Mouse (Mus musculus) heart, embryonic 10.5 days (tissue): ENCODE data around the gene Coq8a. TPM values are rescaled to one million over a fixed set of nuclear protein-coding genes. Genes with fewer than 3 reads are reported as not detected.

ENCODE experiments used
- DNase-seq: peaks from one replicate; pipeline ENCODE4 v3.0.0-alpha.2; 2017; ENCODE audit warnings: low spot score
- H3K27ac ChIP-seq: fragments of 300-500 bp; sonication (generic); 2 replicates; pipeline ENCODE4 v1.5.1; 2016; ENCODE audit warnings: mild to moderate bottlenecking
- H3K27me3 ChIP-seq: fragments of 300-500 bp; sonication (generic); 2 replicates; pipeline ENCODE4 v1.6.1; 2016; ENCODE audit warnings: mild to moderate bottlenecking; ENCODE audit not compliant: poor library complexity, insufficient read depth, severe bottlenecking
- H3K36me3 ChIP-seq: fragments of 300-500 bp; sonication (generic); 2 replicates; pipeline ENCODE4 v1.6.1; 2016; ENCODE audit warnings: mild to moderate bottlenecking, moderate library complexity
- H3K4me1 ChIP-seq: fragments of 300-500 bp; sonication (generic); 2 replicates; pipeline ENCODE4 v1.6.1; 2016; ENCODE audit warnings: mild to moderate bottlenecking
- H3K4me3 ChIP-seq: fragments of 300-500 bp; sonication (generic); 2 replicates; pipeline ENCODE4 v1.5.1; 2016; ENCODE audit warnings: mild to moderate bottlenecking, moderate library complexity
- H3K9me3 ChIP-seq: fragments of 300-500 bp; sonication (generic); 2 replicates; pipeline ENCODE4 v1.6.1; 2016; ENCODE audit warnings: mild to moderate bottlenecking, moderate library complexity
- WGBS: fragments of 180-500 bp; shearing (Covaris S2); methylation state at CpG from one replicate; pipeline ENCODE4 v1.1.7; 2016; 5-methylcytosine and 5-hydroxymethylcytosine counted together
- polyA plus RNA-seq: library from polyadenylated mRNA; unstranded; fragments of >200 nt; fragmentation: Nextera tagmentation; extraction: Ambion mirVana; gene quantifications from 2 replicates; pipeline ENCODE4 v1.2.1, GENCODE M21; 2016

Gene Coq8a
- polyA plus RNA-seq, 1 experiment from 2014 or later: 4.0 TPM

GRCm38 (mm10) chr1:180194781-180195471 lies 4.5 kb downstream of the Coq8a start:
- Histone ChIP-seq H3K4me1 (peaks cover 19% of the 10 kb centered on the region), H3K9me3 (no peaks in the 10 kb centered on the region), H3K27me3 (peaks cover 17% of the 10 kb centered on the region), H3K36me3 (no peaks in the 10 kb centered on the region), H3K4me3 (peak overlapping the region; percentile 82), H3K27ac (peak overlapping the region; percentile 71; the same call in 1 of the 2 replicates)
- WGBS: 23% methylated on average over 9 of the region's 9 CpGs
- DNase-seq: peak; percentile 81

DNA sequence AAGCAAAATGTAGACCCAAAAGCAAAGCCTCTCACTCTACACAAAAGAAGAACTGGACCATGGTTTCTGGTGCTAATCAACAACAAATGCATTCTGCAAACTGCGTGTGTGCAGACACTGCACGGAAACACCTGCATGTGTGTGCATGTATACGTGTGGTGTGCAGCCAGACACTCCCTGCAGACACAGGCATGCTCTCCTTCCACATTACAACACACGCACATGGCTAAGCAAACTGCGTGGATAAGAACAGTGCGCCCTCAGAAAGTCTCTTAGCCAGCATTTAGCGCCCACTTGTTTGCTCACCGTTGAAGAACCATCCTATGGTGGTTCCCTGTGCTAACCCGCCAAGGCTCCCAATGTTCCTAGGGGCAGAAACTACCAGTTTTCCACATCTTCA lies 5.4 kb downstream of the Coq8a start:
- 79% methylated on average over 9 of the region's 9 CpGs for WGBS
- Histone ChIP-seq H3K27me3 (peaks cover 17% of the 10 kb centered on the region), H3K4me3 (no peak overlapping the region), H3K27ac (no peak overlapping the region), H3K4me1 (peaks cover 19% of the 10 kb centered on the region), H3K36me3 (no peaks in the 10 kb centered on the region), H3K9me3 (no peaks in the 10 kb centered on the region)
- no peak for DNase-seq

DNA sequence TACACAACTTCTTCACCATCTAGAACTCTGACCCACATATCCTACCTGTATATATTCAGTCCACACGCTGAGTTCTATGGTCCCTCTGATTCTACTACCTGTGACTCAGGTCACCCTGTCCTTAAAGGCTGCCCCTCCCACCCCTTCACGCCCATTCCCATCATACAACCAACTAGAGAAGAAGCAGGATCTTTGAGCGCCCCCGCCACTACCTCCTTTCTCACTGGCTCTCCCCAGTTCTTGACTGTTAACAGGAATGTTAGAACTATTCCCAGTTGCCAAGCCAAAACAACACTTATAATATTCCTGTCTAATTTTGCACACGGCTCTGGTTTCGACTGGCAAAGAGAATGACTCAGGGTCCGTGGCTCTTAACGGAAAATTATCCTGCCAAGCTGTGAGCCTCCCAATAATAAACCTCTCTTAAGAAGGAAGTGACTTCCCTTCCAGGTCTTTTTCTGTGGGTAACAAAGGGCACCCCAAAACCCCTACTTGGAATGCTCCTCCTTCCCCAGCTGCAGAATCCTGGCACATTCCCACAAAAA lies 5.9 kb downstream of the Coq8a start:
- WGBS: 75% methylated on average over 8 of the region's 8 CpGs
- Histone ChIP-seq H3K27ac (no peak overlapping the region), H3K4me3 (no peak overlapping the region)

DNA sequence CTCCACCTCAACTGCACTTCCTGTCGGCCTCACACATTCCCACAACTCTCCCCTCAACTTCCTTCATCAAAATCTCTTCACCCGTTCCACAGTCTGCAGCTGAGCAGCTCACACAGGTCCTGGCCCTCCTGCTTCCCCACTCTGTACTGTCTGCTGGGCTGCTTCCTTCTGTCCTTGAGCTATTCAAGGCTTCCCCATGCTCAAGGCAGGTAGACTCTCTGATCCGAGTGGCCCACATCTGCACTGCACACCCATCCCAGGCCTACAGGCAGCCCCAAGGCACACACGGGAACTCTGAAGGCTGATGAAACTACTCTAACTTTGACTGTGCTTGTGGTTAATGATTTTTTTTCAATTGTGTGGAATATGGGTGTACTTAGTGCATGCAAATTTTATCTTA lies 6.5 kb downstream of the Coq8a start:
- WGBS: 49% methylated on average over 4 of the region's 4 CpGs
- H3K36me3 ChIP-seq: no peaks in the 10 kb centered on the region
- H3K4me1 ChIP-seq: peaks cover 19% of the 10 kb centered on the region
- H3K4me3 ChIP-seq: no peak overlapping the region
- no peak for DNase-seq
- H3K27ac ChIP-seq: no peak overlapping the region
- H3K27me3 ChIP-seq: peaks cover 17% of the 10 kb centered on the region
- H3K9me3 ChIP-seq: no peaks in the 10 kb centered on the region

More for the DNA sequence above, 5.9 kb downstream of the Coq8a start:
- no peaks in the 10 kb centered on the region for H3K36me3 ChIP-seq
- H3K4me1 ChIP-seq: peaks cover 19% of the 10 kb centered on the region
- no peaks in the 10 kb centered on the region for H3K9me3 ChIP-seq
- no peak for DNase-seq
- H3K27me3 ChIP-seq: peaks cover 17% of the 10 kb centered on the region

DNA sequence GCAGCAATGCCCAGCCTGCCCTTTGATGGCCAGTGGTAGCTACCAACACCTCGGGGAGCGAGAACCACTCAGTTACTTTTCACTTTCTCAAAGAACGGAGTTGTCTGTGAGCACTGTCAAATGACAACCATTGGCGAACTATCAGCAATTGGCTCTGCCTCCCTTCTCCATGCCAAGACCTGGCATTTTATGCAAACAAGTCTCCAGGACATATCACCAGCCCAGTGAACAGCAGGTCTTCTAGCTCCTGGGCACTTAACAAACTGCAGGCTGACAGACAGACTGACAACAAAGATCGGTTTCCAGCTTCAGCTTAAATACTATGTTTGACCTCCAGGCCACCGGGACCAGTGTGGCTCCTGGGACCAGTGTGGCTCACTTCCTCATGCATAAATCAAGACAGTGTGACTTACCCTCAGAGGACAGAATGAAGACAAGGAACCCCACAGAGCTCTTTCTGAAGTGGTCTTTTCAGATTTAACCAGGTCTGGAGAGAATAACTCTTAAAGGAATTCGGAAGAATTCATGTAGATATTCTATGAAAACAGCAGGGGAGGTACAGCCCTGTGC lies 7.7 kb downstream of the Coq8a start:
- 76% methylated on average over 7 of the region's 7 CpGs for WGBS
- Histone ChIP-seq H3K27me3 (peaks cover 17% of the 10 kb centered on the region), H3K9me3 (no peaks in the 10 kb centered on the region), H3K36me3 (no peaks in the 10 kb centered on the region), H3K4me1 (peaks cover 19% of the 10 kb centered on the region), H3K4me3 (no peak overlapping the region), H3K27ac (no peak overlapping the region)
- DNase-seq: no peak

DNA sequence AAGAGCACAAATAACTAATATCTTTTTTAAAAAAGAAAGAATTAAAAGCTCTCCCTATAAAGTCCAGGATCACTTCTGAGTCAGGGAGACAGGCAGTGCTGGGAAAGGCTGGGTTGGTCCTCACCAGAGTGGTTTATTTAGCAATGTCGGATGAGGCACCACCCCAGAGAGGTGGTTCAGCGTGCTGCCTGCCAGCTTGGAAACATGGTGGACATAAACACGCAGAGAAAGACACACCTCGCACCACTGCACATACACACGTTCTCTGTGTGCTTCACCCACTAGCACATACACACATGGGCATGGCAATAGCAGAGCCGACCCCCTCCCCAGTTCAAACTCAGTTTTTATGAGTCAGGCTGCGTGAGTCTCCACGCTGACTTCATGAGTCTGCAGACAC lies 8.3 kb downstream of the Coq8a start:
- H3K36me3 ChIP-seq: no peaks in the 10 kb centered on the region
- peaks cover 17% of the 10 kb centered on the region for H3K27me3 ChIP-seq
- no peaks in the 10 kb centered on the region for H3K9me3 ChIP-seq
- H3K4me1 ChIP-seq: peaks cover 21% of the 10 kb centered on the region
- no peak overlapping the region for H3K27ac ChIP-seq
- DNase-seq: no peak
- WGBS: 77% methylated on average over 8 of the region's 8 CpGs
- no peak overlapping the region for H3K4me3 ChIP-seq

- no peak overlapping the region for H3K27ac ChIP-seq
- no peak for DNase-seq
- H3K9me3 ChIP-seq: no peaks in the 10 kb centered on the region
- peaks cover 26% of the 10 kb centered on the region for H3K4me1 ChIP-seq
- H3K36me3 ChIP-seq: no peaks in the 10 kb centered on the region
- H3K27me3 ChIP-seq: peaks cover 9% of the 10 kb centered on the region; the same call in 1 of the 2 replicates
- WGBS: 79% methylated on average over 4 of the region's 4 CpGs
- H3K4me3 ChIP-seq: no peak overlapping the region
Measured at GRCm38 (mm10) chr1:180188951-180189350, 10.5 kb downstream of the Coq8a start.

DNA sequence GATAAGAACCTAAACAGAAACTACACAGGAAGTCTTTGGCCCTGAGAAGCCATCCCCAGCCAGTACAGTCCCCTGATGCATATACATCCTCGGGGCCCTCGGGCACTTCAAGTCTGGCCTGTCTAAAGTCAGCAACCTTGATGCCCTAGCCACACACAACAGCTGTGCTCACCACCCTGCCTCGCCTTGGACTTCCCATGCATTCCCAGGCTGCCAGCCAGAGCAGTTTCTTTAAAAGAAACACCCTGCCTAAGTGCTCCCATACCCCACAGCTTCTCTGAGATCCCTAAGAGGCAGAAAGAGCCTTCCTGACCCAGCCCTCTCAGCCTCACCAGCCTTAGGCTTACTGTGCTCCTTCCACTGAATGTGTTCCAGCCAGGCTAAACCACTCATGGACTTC lies 13.0 kb downstream of the Coq8a start:
- peak overlapping the region; percentile 32 for H3K27ac ChIP-seq

GRCm38 (mm10) chr1:180185877-180186276 lies 13.5 kb downstream of the Coq8a start:
- 57% methylated on average over 5 of the region's 5 CpGs for WGBS
- DNase-seq: no peak
- H3K9me3 ChIP-seq: no peaks in the 10 kb centered on the region
- H3K36me3 ChIP-seq: no peaks in the 10 kb centered on the region
- peaks cover 5% of the 10 kb centered on the region; the same call in 1 of the 2 replicates for H3K27me3 ChIP-seq
- peak overlapping the region; percentile 72 for H3K27ac ChIP-seq
- H3K4me3 ChIP-seq: no peak overlapping the region
- H3K4me1 ChIP-seq: peaks cover 26% of the 10 kb centered on the region

More for the DNA sequence above, 13.0 kb downstream of the Coq8a start:
- no peak for DNase-seq
- Histone ChIP-seq H3K9me3 (no peaks in the 10 kb centered on the region), H3K4me1 (peaks cover 26% of the 10 kb centered on the region), H3K4me3 (no peak overlapping the region), H3K27me3 (peaks cover 5% of the 10 kb centered on the region; the same call in 1 of the 2 replicates), H3K36me3 (no peaks in the 10 kb centered on the region)
- 75% methylated on average over 3 of the region's 3 CpGs for WGBS

GRCm38 (mm10) chr1:180184768-180185167 lies 14.6 kb downstream of the Coq8a start:
- Histone ChIP-seq H3K4me1 (peaks cover 31% of the 10 kb centered on the region), H3K36me3 (no peaks in the 10 kb centered on the region), H3K9me3 (no peaks in the 10 kb centered on the region), H3K27me3 (no peaks in the 10 kb centered on the region), H3K4me3 (no peak overlapping the region), H3K27ac (peak overlapping the region; percentile 72; the same call in 1 of the 2 replicates)
- WGBS: 33% methylated on average over 7 of the region's 7 CpGs
- no peak for DNase-seq

DNA sequence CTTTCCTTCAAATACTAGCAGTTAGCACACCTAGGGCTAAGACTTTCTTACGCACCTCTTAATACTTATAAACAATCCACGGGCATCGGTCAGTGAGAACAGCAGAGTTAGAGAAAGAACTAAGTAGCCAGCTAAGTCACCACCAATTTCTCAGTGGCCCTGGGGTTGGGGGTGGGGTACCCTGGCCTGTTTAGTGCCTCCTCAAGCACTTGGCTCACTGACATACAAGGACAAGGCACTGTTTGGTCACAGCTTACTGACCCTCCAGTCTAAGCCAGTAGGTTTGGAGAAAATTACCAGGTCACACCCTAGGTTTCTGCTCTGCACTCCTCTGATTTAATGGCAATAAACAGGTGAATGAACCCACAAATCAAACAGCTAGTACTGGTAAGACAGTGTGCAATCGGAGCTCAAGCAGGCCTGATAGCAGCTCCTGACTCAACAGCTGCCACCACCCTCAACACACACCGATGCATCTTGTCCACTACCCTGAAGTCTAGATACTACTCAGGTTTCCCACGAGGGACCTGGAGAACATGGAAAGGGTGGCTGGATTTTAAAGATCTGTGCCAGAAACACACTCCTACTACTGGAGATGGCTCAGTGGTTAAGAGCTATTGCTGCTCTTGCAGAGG lies 15.8 kb downstream of the Coq8a start:
- DNase-seq: no peak
- no peaks in the 10 kb centered on the region for H3K36me3 ChIP-seq
- no peak overlapping the region for H3K27ac ChIP-seq
- 84% methylated on average over 6 of the region's 6 CpGs for WGBS
- H3K4me1 ChIP-seq: peaks cover 33% of the 10 kb centered on the region
- H3K27me3 ChIP-seq: 0 out of 2 replicates have a peak, but pooled peaks cover 2% of the 10 kb centered on the region
- H3K4me3 ChIP-seq: no peak overlapping the region
- H3K9me3 ChIP-seq: no peaks in the 10 kb centered on the region

DNA sequence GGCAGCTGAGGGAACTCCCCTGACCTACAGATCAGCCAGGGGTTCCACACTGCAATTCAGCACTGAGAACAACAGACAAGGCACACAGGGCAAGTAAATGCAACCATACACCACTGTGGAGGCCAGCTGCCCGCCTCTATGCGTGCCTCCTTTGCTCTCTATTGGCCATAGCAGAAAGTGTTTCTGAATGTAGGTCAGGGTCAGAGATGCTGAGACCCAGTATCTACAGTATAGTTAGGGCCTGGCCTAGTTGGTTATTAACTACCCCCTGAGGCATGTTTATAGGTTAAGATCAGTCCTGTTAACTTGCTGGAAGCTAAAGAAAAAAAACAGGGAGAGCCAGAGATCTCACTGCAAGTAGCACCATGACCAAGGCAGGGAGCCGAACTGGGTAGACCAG lies 16.7 kb downstream of the Coq8a start:
- peaks cover 33% of the 10 kb centered on the region for H3K4me1 ChIP-seq
- H3K9me3 ChIP-seq: no peaks in the 10 kb centered on the region
- no peak overlapping the region for H3K4me3 ChIP-seq
- no peaks in the 10 kb centered on the region for H3K36me3 ChIP-seq
- DNase-seq: no peak
- 72% methylated on average over 3 of the region's 3 CpGs for WGBS
- H3K27me3 ChIP-seq: 0 out of 2 replicates have a peak, but pooled peaks cover 6% of the 10 kb centered on the region
- H3K27ac ChIP-seq: no peak overlapping the region

DNA sequence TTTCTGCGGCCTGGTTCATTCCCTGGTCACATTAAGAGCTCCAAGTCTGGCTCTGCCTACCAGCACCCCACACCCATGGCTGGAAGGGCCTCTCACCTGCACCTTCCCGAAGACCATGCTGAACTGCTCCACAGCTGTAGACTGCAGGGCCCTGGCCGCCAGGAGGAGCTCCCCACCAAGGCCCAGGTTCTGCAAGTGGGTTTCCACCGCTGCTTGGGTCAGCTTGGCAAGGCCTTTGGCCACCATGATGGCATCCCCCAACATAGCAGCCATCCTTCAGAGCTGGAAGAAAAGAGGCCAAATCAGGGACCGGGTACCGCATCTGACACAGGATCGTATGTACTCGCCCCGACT lies 17.5 kb downstream of the Coq8a start:
- Histone ChIP-seq H3K4me1 (peaks cover 33% of the 10 kb centered on the region), H3K27me3 (0 out of 2 replicates have a peak, but pooled peaks cover 6% of the 10 kb centered on the region), H3K27ac (no peak overlapping the region), H3K36me3 (no peaks in the 10 kb centered on the region), H3K9me3 (no peaks in the 10 kb centered on the region), H3K4me3 (no peak overlapping the region)
- no peak for DNase-seq
- WGBS: 85% methylated on average over 9 of the region's 9 CpGs
